Mouse (Mus musculus) embryonic facial prominence, embryonic 11.5 days (tissue): ENCODE data around the gene Hist1h2bk. TPM values are rescaled to one million over a fixed set of nuclear protein-coding genes. Genes with fewer than 3 reads are reported as not detected.

Experiments
- ATAC-seq: fragments of 200-750 bp; cut with Nextera tagmentation; replicated peaks from 2 replicates; pipeline ENCODE4 v1.8.0; 2017; ENCODE audit warnings: low read depth; ENCODE audit not compliant: insufficient number of reproducible peaks, low FRiP score, low TSS enrichment
- DNase-seq: peaks from one replicate; pipeline ENCODE4 v3.0.0-alpha.2; 2015; ENCODE audit warnings: low spot score
- H3K27ac ChIP-seq: fragments of 300-500 bp; sonication (generic); replicated peaks from 2 replicates; pipeline ENCODE4 v1.5.1; 2014; ENCODE audit warnings: mild to moderate bottlenecking, low read depth, low read length, control low read depth
- H3K27me3 ChIP-seq: fragments of 300-500 bp; sonication (generic); 2 replicates; pipeline ENCODE4 v1.6.1; 2014; ENCODE audit warnings: mild to moderate bottlenecking, low read length, moderate library complexity, mixed read lengths; ENCODE audit not compliant: control insufficient read depth, insufficient read depth
- H3K36me3 ChIP-seq: fragments of 300-500 bp; sonication (generic); replicated peaks from 2 replicates; pipeline ENCODE4 v1.6.1; 2014; ENCODE audit warnings: low read depth, mild to moderate bottlenecking, low read length, moderate library complexity, mixed read lengths; ENCODE audit not compliant: control insufficient read depth, insufficient read depth
- H3K4me1 ChIP-seq: fragments of 300-500 bp; sonication (generic); 2 replicates; pipeline ENCODE4 v1.6.1; 2014; ENCODE audit warnings: low read length, mixed read lengths; ENCODE audit not compliant: control insufficient read depth, insufficient read depth
- H3K4me2 ChIP-seq: fragments of 300-500 bp; sonication (generic); 2 replicates; pipeline ENCODE4 v1.6.1; 2014; ENCODE audit warnings: low read depth, mild to moderate bottlenecking, control low read depth, low read length, moderate library complexity
- H3K4me3 ChIP-seq: fragments of 300-500 bp; sonication (generic); 2 replicates; pipeline ENCODE4 v1.5.1; 2014; ENCODE audit warnings: low read depth, low read length, control low read depth
- H3K9ac ChIP-seq: fragments of 300-500 bp; sonication (generic); replicated peaks from 2 replicates; pipeline ENCODE4 v1.6.1; 2014; ENCODE audit warnings: mild to moderate bottlenecking, control low read depth, low read length
- H3K9me3 ChIP-seq: fragments of 300-500 bp; sonication (generic); replicated peaks from 2 replicates; pipeline ENCODE4 v1.6.1; 2016; ENCODE audit warnings: mild to moderate bottlenecking, low read length, inconsistent platforms, mixed read lengths; ENCODE audit not compliant: control insufficient read depth
- WGBS: fragments of 180-500 bp; shearing (Covaris S2); extraction: QIAGEN DNeasy Blood & Tissue Kit; methylation state at CpG from one replicate; pipeline ENCODE4 v1.1.7; 2014; 5-methylcytosine and 5-hydroxymethylcytosine counted together
- polyA plus RNA-seq: library from polyadenylated mRNA; unstranded; fragments of >200 nt; fragmentation: Nextera tagmentation; extraction: Ambion mirVana; gene quantifications from 2 replicates; pipeline ENCODE4 v1.2.1, GENCODE M21; 2014

The Hist1h2bk gene
- polyA plus RNA-seq, 1 experiment from 2014 or later = 15.9 TPM

GRCm38 (mm10) chr13:22015479-22016450, 19.9 kb upstream of the Hist1h2bk start:
- DNase-seq (peak; percentile 86), ATAC-seq (no peak)
- Histone ChIP-seq H3K4me3 (no peak overlapping the region), H3K36me3 (no peaks in the 10 kb centered on the region), H3K4me1 (no peaks in the 10 kb centered on the region), H3K9me3 (no peaks in the 10 kb centered on the region), H3K27me3 (peaks cover 14% of the 10 kb centered on the region), H3K27ac (no peak overlapping the region), H3K9ac (no peak overlapping the region), H3K4me2 (no peak overlapping the region)
- whole genome bisulfite sequencing = 14% methylated on average over 27 of the region's 27 CpGs

- Histone ChIP-seq H3K9ac (no peak overlapping the region), H3K4me1 (no peaks in the 10 kb centered on the region), H3K9me3 (no peaks in the 10 kb centered on the region), H3K27me3 (0 out of 2 replicates have a peak, but pooled peaks cover 2% of the 10 kb centered on the region), H3K4me2 (peak overlapping the region; percentile 39), H3K4me3 (peak overlapping the region; percentile 44), H3K36me3 (no peaks in the 10 kb centered on the region), H3K27ac (no peak overlapping the region)
- DNase-seq = peak; percentile 38
- ATAC-seq = no peak
- under 1% methylated on average over 44 of the region's 44 CpGs for WGBS
Measured at GRCm38 (mm10) chr13:22019934-22020835, 15.5 kb upstream of the Hist1h2bk start.

- Histone ChIP-seq H3K9ac (no peak overlapping the region), H3K36me3 (no peaks in the 10 kb centered on the region), H3K4me3 (peak overlapping the region; percentile 44), H3K27me3 (0 out of 2 replicates have a peak, but pooled peaks cover 2% of the 10 kb centered on the region), H3K27ac (no peak overlapping the region), H3K9me3 (no peaks in the 10 kb centered on the region), H3K4me2 (peak overlapping the region; percentile 39), H3K4me1 (no peaks in the 10 kb centered on the region)
- WGBS = under 1% methylated on average over 8 of the region's 8 CpGs
- ATAC-seq (peak; percentile 61; the same call in 1 of the 2 replicates), DNase-seq (peak; percentile 79)
Measured at GRCm38 (mm10) chr13:22020901-22021339, 14.8 kb upstream of the Hist1h2bk start.

GRCm38 (mm10) chr13:22021581-22021980, 14.1 kb upstream of the Hist1h2bk start:
- Histone ChIP-seq H3K36me3 (no peaks in the 10 kb centered on the region), H3K4me2 (peak overlapping the region; percentile 39), H3K4me1 (no peaks in the 10 kb centered on the region), H3K27me3 (0 out of 2 replicates have a peak, but pooled peaks cover 2% of the 10 kb centered on the region), H3K9ac (no peak overlapping the region; the same call in 1 of the 2 replicates), H3K4me3 (peak overlapping the region; percentile 44), H3K27ac (no peak overlapping the region), H3K9me3 (no peaks in the 10 kb centered on the region)
- WGBS = under 1% methylated on average over 11 of the region's 11 CpGs
- ATAC-seq = peak; percentile 36; the same call in 1 of the 2 replicates
- DNase-seq = peak; percentile 47

GRCm38 (mm10) chr13:22022241-22022640, 13.4 kb upstream of the Hist1h2bk start:
- ATAC-seq (no peak; the same call in 1 of the 2 replicates), DNase-seq (peak; percentile 91)
- no peaks in the 10 kb centered on the region for H3K36me3 ChIP-seq
- no peaks in the 10 kb centered on the region for H3K4me1 ChIP-seq
- H3K4me3 ChIP-seq = peak overlapping the region; percentile 44
- H3K9me3 ChIP-seq = no peaks in the 10 kb centered on the region
- H3K9ac ChIP-seq = no peak overlapping the region; the same call in 1 of the 2 replicates
- peak overlapping the region; percentile 39 for H3K4me2 ChIP-seq
- under 1% methylated on average over 9 of the region's 9 CpGs for WGBS
- 0 out of 2 replicates have a peak, but pooled peaks cover 2% of the 10 kb centered on the region for H3K27me3 ChIP-seq
- no peak overlapping the region for H3K27ac ChIP-seq

GRCm38 (mm10) chr13:22026058-22027031, 9.3 kb upstream of the Hist1h2bk start:
- Histone ChIP-seq H3K9me3 (no peaks in the 10 kb centered on the region), H3K9ac (peak overlapping the region; percentile 44), H3K4me3 (peak overlapping the region; percentile 40), H3K4me1 (no peaks in the 10 kb centered on the region), H3K27ac (no peak overlapping the region), H3K36me3 (no peaks in the 10 kb centered on the region), H3K27me3 (no peaks in the 10 kb centered on the region), H3K4me2 (peak overlapping the region; percentile 55)
- DNase-seq (peak; percentile 95), ATAC-seq (no peak)
- 1% methylated on average over 35 of the region's 35 CpGs for WGBS
